Mouse (Mus musculus): ENCODE measurements around the gene Scd2.

GRCm38 (mm10) chr19:44264226-44264625 is 29.2 kb upstream of the Scd2 start:
- TF ChIP-seq CTCF (IDR thresholded peaks at IDR 0.05; ENCODE audit: extremely low read depth, insufficient read depth, insufficient read length, insufficient replicate concordance): no peak
- no peak for TF ChIP-seq POLR2A (IDR thresholded peaks at IDR 0.05; ENCODE audit: low read depth, low read length)

Measured in spleen, adult 2 months (tissue).